Mouse (Mus musculus) erythroblast, embryonic 14.5 days (primary cell): ENCODE results near the gene Slc25a39. TPM values are rescaled to one million over a fixed set of nuclear protein-coding genes. Genes with fewer than 3 reads are reported as not detected.

Experiments
- H3K27me3 ChIP-seq: 2 replicates; pipeline ENCODE4 v1.6.1; 2012; ENCODE audit warnings: inconsistent platforms; ENCODE audit not compliant: control insufficient read depth
- H3K36me3 ChIP-seq: 2 replicates; pipeline ENCODE4 v1.6.1; 2012; ENCODE audit warnings: mild to moderate bottlenecking, inconsistent platforms; ENCODE audit not compliant: control insufficient read depth
- H3K4me1 ChIP-seq: 2 replicates; pipeline ENCODE4 v1.6.1; 2012; ENCODE audit warnings: inconsistent platforms; ENCODE audit not compliant: control insufficient read depth
- H3K4me3 ChIP-seq: replicated peaks from 2 replicates; pipeline ENCODE3; 2012; ENCODE audit warnings: moderate library complexity, mild to moderate bottlenecking, inconsistent platforms
- H3K9me3 ChIP-seq: 2 replicates; pipeline ENCODE4 v1.6.1; 2012; ENCODE audit warnings: low read length, inconsistent platforms, mixed read lengths; ENCODE audit not compliant: control insufficient read depth
- GATA1 ChIP-seq: IDR thresholded peaks from 2 replicates; pipeline ENCODE4 v1.6.1; 2012; ENCODE audit warnings: low read length, inconsistent platforms, mixed read lengths
- TAL1 ChIP-seq: IDR thresholded peaks from 3 replicates; pipeline ENCODE4 v1.6.1; 2012; ENCODE audit warnings: low read length, inconsistent platforms, mixed read lengths
- polyA plus RNA-seq: library from polyadenylated mRNA; stranded (reverse); fragments of >175 nt; gene quantifications from 2 replicates; pipeline ENCODE4 v1.2.3, GENCODE M21; 2012

Slc25a39 gene
- polyA plus RNA-seq, 1 experiment = 579 TPM

DNA sequence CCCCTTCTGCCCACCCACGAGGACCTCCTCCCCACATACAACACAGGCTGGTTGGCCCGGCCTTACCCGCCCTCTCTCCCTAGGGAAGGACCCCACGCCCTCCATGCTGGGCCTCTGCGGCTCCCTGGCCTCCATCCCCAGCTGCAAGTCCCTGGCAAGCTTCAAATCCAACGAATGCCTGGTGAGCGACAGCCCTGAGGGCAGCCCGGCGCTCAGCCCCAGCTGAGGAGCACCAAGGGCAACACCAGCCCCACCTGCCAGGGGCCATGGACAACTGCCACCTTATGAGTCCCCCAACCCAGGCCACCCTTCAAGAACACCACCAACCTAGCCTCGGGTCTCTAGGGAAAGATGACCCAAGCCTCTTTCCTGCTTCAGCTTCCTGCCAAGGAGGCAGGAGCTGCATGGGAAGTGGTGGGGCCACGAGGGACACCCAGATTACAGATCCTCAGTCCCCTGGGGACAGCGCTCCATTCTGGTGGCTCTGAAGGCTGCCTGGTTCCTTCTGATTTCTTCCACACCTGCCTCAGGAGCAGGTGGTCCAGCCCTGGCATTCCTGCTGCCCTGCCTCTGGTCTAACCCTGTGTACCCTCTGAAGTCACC, 5.7 kb downstream of the Slc25a39 start:
- H3K27me3 ChIP-seq = peaks cover 52% of the 10 kb centered on the region
- H3K4me1 ChIP-seq = peaks cover 78% of the 10 kb centered on the region
- TF ChIP-seq GATA1 (no peak), TAL1 (no peak)

DNA sequence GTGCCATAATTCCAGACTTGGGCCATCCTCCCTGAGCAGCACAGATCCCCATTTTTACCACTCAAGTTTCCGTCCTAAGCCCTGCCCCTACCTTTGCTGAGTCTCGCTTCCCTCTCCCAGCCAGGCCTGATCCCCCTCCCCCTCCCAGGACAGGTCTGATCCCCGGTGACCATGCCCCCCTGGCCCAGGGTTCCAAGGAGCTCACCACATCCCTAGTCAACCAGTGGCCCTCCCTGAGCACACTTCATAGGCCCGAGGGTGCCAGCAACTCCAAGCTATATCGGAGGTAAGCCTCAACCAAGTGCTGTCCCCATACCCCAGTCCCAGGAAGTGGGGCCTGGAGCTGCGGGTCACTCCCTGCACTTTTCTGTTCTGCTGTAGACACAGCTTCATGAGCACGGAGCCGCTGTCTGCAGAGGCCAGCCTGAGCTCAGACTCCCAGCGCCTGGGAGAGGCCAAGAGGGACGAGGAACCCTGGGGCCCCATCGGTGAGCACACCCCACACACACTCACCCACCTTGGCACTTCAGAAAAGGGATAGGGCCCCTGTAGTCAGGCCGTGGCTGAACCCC, 7.1 kb downstream of the Slc25a39 start:
- Histone ChIP-seq H3K4me3 (peak overlapping the region; percentile 15), H3K36me3 (peaks cover 55% of the 10 kb centered on the region), H3K27me3 (peaks cover 66% of the 10 kb centered on the region), H3K4me1 (peaks cover 72% of the 10 kb centered on the region), H3K9me3 (peaks cover 15% of the 10 kb centered on the region)
- TF ChIP-seq TAL1 (no peak), GATA1 (no peak)

More for the DNA sequence above, 5.7 kb downstream of the Slc25a39 start:
- peaks cover 15% of the 10 kb centered on the region for H3K9me3 ChIP-seq
- H3K36me3 ChIP-seq = peaks cover 65% of the 10 kb centered on the region
- H3K4me3 ChIP-seq = peak overlapping the region; percentile 12

DNA sequence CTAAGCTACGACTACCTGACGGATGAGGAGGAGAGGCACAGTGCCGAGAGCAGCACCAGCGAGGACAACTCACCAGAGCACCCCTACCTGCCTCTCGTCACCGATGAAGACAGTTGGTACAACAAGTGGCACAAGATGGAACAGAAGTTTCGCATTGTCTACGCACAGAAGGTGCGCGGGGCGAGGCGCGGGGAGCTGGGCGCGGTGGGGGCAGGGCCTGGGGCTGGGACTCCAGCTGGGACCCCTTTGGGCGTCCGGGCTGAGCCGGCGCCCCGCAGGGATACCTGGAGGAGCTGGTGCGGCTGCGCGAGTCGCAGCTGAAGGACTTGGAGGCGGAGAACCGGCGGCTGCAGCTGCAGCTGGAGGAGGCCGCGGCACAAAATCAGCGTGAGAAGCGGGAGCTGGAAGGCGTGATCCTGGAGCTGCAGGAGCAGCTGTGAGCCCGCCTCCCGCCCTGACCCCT, 8.1 kb downstream of the Slc25a39 start:
- H3K4me3 ChIP-seq = peak overlapping the region; percentile 51
- H3K9me3 ChIP-seq = peaks cover 15% of the 10 kb centered on the region
- TF ChIP-seq GATA1 = no peak
- no peak for TF ChIP-seq TAL1
- H3K36me3 ChIP-seq = peaks cover 45% of the 10 kb centered on the region
- H3K27me3 ChIP-seq = peaks cover 76% of the 10 kb centered on the region
- H3K4me1 ChIP-seq = peaks cover 69% of the 10 kb centered on the region

DNA sequence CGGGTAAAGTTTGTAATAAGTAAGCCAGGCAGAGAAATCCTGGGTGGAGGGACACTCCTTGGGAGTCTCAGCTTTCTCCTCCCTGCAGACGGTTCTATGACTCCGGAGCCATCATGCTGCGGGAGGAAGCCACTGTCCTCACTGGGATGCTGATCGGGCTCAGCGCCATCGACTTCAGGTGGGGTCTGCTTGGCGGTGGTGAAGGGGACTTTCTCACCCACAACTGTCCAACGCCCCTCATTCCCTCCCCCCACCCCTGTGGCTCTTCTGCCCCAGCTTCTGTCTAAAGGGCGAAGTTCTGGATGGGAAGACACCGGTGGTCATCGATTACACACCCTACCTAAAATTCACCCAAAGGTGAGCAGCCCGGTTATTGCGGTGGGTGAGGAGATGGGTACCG, 8.6 kb downstream of the Slc25a39 start:
- H3K9me3 ChIP-seq = peaks cover 15% of the 10 kb centered on the region
- H3K27me3 ChIP-seq = peaks cover 81% of the 10 kb centered on the region
- TF ChIP-seq GATA1 = no peak
- no peak for TF ChIP-seq TAL1
- peaks cover 67% of the 10 kb centered on the region for H3K4me1 ChIP-seq
- peaks cover 40% of the 10 kb centered on the region for H3K36me3 ChIP-seq
- peak overlapping the region; percentile 51 for H3K4me3 ChIP-seq

DNA sequence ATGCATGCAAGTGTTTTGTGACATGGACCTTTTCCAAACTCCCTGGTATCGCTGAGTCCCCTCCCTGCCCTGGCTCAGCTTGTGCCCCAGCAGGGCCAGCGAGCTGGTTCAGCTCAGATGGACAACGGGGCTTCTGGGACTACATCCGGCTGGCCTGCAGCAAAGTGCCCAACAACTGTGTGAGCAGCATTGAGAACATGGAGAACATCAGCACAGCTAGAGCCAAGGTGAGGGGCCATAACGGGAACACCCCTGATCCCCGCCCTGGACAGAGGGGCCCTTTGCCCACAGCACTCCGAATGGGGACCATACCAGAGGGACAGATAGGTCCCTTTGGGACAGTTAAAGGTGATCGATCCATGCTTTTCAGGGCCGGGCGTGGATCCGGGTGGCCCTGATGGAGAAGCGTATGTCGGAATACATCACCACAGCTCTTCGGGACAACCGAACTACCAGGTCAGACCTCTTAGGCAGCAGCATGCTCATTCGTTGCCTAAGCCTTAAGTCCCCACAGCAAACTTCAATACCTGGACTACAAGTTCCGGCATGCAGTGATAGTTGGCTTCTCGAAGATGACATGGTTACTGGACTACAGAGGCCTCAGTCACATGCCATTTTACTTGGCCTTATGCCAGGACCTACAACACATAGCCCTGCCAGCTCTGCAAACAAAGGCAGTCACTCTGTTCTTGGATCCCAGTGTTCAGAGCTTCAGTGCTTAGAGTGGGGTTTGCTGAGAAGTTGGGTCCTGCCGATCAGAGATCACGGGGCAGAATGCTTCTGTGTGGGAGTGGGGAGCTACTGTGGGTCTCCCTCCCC, 9.5 kb downstream of the Slc25a39 start:
- H3K4me3 ChIP-seq = no peak overlapping the region
- peaks cover 90% of the 10 kb centered on the region for H3K27me3 ChIP-seq
- H3K4me1 ChIP-seq = peaks cover 66% of the 10 kb centered on the region
- peaks cover 31% of the 10 kb centered on the region for H3K36me3 ChIP-seq
- TF ChIP-seq GATA1 = no peak
- no peak for TF ChIP-seq TAL1
- peaks cover 15% of the 10 kb centered on the region for H3K9me3 ChIP-seq

DNA sequence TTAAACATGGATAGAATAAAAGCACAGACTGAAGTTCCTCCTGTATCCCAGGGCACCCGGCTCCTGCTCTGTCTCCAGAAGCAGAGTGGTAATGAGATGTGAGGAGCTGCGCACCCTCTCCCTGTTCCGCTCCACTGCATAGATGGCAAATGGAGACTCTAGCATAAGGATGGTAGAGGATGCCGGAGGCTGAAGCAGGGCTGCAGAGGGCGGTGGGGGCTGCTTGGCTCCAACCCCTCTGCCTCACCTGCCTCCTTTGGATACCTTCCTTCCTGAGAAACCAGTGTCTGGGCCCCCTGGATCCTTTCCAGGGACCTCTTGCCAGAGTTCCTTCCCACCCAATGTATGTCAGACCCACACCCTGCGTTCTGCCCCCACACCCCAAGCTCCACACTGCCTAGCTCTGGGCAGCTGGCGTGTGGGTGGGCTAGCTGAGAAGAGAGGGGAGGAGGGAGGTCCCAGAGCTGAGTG, 11.0 kb downstream of the Slc25a39 start:
- Histone ChIP-seq H3K4me3 (no peak overlapping the region), H3K27me3 (peaks cover 99% of the 10 kb centered on the region), H3K36me3 (peaks cover 16% of the 10 kb centered on the region), H3K9me3 (peaks cover 15% of the 10 kb centered on the region), H3K4me1 (peaks cover 62% of the 10 kb centered on the region)
- no peak for TF ChIP-seq GATA1
- no peak for TF ChIP-seq TAL1

DNA sequence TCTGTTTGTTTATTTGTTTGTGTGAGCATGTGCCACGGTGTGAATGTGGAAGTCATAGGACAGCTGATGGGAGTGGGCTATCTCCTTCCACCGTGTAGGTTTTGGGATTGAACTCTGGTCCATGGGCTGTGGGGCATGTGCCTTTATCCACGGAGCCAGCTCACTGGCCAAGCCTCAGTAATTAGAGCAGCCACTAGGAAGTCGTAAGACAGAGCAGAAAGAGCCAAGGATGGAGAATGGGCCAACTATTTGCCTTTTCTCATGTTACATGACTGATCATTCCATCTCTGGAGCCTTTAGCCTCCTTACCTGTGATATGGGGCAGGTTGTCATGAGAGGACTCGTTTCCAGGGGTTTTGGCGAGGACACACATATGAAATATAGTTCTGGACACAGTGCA, 11.5 kb downstream of the Slc25a39 start:
- Histone ChIP-seq H3K9me3 (peaks cover 15% of the 10 kb centered on the region), H3K4me1 (peaks cover 59% of the 10 kb centered on the region), H3K4me3 (no peak overlapping the region), H3K36me3 (peaks cover 13% of the 10 kb centered on the region), H3K27me3 (peaks cover 100% of the 10 kb centered on the region)
- TF ChIP-seq GATA1 = no peak
- no peak for TF ChIP-seq TAL1

DNA sequence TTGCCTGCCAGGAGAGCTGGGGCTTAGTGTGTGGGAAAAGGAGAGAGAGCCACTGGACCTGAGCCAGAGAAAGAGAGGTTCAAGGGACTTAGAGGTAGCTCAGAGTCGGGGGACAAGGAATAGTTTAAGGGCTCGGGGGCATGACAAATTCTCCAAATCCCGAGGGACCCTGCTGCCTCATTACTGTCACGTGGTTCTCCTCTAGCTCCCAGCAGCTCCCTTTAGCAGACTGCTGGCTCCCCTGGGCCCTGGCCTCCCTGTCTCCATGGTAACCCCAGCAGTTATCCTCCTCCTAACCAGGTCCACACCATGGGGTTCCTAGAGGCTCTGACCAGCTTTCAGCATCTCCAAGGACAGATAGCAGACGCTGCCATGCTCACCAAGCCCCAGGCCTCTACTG, 12.5 kb downstream of the Slc25a39 start:
- Histone ChIP-seq H3K27me3 (peaks cover 100% of the 10 kb centered on the region), H3K4me3 (no peak overlapping the region), H3K36me3 (peaks cover 4% of the 10 kb centered on the region), H3K9me3 (peaks cover 12% of the 10 kb centered on the region), H3K4me1 (peaks cover 54% of the 10 kb centered on the region)
- TF ChIP-seq GATA1 (no peak), TAL1 (no peak)
